Mouse (Mus musculus) adrenal gland (tissue): ENCODE measurements at regions not wholly inside any gene's neighbourhood (a gene's known extent, or its start where the extent isn't known, plus 50 kb on each side); places are given as distances from the start of the nearest gene placed in this dataset.

ENCODE experiments used
- intact Hi-C: fragments of 180-260 bp; cut with DNase I; formaldehyde crosslinking; loops from one replicate; pipeline ENCODE4 v1.15.1; 2025

GRCm38 (mm10) chr4:125880028-125880427 lies 144.3 kb upstream of the Csf3r start:
- intact Hi-C loops, result no loop called here

- intact Hi-C loops, result no loop called here
Observed at GRCm38 (mm10) chr4:125882531-125882930, 141.8 kb upstream of the Csf3r start.

- intact Hi-C loops, result no loop called here
Observed at GRCm38 (mm10) chr4:125890510-125890909, 133.8 kb upstream of the Csf3r start.

GRCm38 (mm10) chr4:125893139-125893538 lies 131.2 kb upstream of the Csf3r start:
- intact Hi-C loops, result no loop called here

- intact Hi-C loops, result no loop called here
Observed at GRCm38 (mm10) chr4:125897707-125898106, 126.6 kb upstream of the Csf3r start.

GRCm38 (mm10) chr4:125898631-125899348 lies 125.6 kb upstream of the Csf3r start:
- intact Hi-C loops, result no loop called here

- intact Hi-C loops, result no loop called here
Observed at GRCm38 (mm10) chr4:125901546-125902276, 122.6 kb upstream of the Csf3r start.

GRCm38 (mm10) chr4:125906296-125906695 lies 118.1 kb upstream of the Csf3r start:
- intact Hi-C loops, result no loop called here

GRCm38 (mm10) chr4:125908901-125909300 lies 115.4 kb upstream of the Csf3r start:
- intact Hi-C loops, result no loop called here

GRCm38 (mm10) chr4:125911541-125912270 lies 112.6 kb upstream of the Csf3r start:
- intact Hi-C loops, result no loop called here

- intact Hi-C loops, result no loop called here
Observed at GRCm38 (mm10) chr4:125912444-125913049, 111.8 kb upstream of the Csf3r start.

- intact Hi-C loops, result no loop called here
Observed at GRCm38 (mm10) chr4:125915166-125915565, 109.2 kb upstream of the Csf3r start.

GRCm38 (mm10) chr4:125917210-125917609 lies 107.1 kb upstream of the Csf3r start:
- intact Hi-C loops, result no loop called here

GRCm38 (mm10) chr4:125921550-125922316 lies 102.6 kb upstream of the Csf3r start:
- intact Hi-C loops, result no loop called here

- intact Hi-C loops, result no loop called here
Observed at GRCm38 (mm10) chr4:125922317-125922878, 102.0 kb upstream of the Csf3r start.

GRCm38 (mm10) chr4:125923225-125923624 lies 101.1 kb upstream of the Csf3r start:
- intact Hi-C loops, result no loop called here

- intact Hi-C loops, result no loop called here
Observed at GRCm38 (mm10) chr4:125928196-125928595, 96.2 kb upstream of the Csf3r start.

GRCm38 (mm10) chr4:125929122-125929772 lies 95.1 kb upstream of the Csf3r start:
- intact Hi-C loops, result no loop called here

GRCm38 (mm10) chr4:125930764-125931163 lies 93.6 kb upstream of the Csf3r start:
- intact Hi-C loops, result no loop called here

- intact Hi-C loops, result no loop called here
Observed at GRCm38 (mm10) chr4:125931321-125931720, 93.0 kb upstream of the Csf3r start.
